ENCODE assay signal across 9 mouse cellular contexts in genomic region chr12:82072810-82073465, GRCm38 (mm10).
DNase-seq lines count a peak whose midpoint lies in the region; ATAC-seq lines count a peak whose summit lies in the region.
"Had no signal": no experiment of that assay in that cellular context is flagged by ENCODE, and none has a peak within 500 bp of the region (broad histone marks: within the 10 kb centered on the region; RNA-seq: fewer than 3 reads in every experiment).

No protein-coding gene starts in this region.

- no peaks in the 10 kb centered on the region for H3K27me3 ChIP-seq in embryonic facial prominence, embryonic 13.5 days
- no peaks in the 10 kb centered on the region for H3K27me3 ChIP-seq in liver, embryonic 12.5 days (replicated peaks)

- no peak overlapping the region for H3K4me2 ChIP-seq in embryonic facial prominence, embryonic 13.5 days
- no peak overlapping the region for H3K4me2 ChIP-seq in liver, embryonic 12.5 days

- peak; percentile 18; the same call in 1 of the 2 replicates for ATAC-seq in embryonic facial prominence, embryonic 13.5 days (ENCODE audit: insufficient number of reproducible peaks, insufficient read depth, low FRiP score, low TSS enrichment, low read depth)
- no peak for ATAC-seq in liver, embryonic 12.5 days

- H3K36me3 ChIP-seq in embryonic facial prominence, embryonic 13.5 days, result no peaks in the 10 kb centered on the region
- no peaks in the 10 kb centered on the region for H3K36me3 ChIP-seq in liver, embryonic 12.5 days

- H3K27ac ChIP-seq in embryonic facial prominence, embryonic 13.5 days, result no peak overlapping the region
- no peak overlapping the region for H3K27ac ChIP-seq in liver, embryonic 12.5 days
- H3K27ac ChIP-seq: liver, embryonic 14.5 days had no signal

- no peak overlapping the region for H3K4me3 ChIP-seq in embryonic facial prominence, embryonic 13.5 days
- H3K4me3 ChIP-seq in liver, embryonic 12.5 days, result no peak overlapping the region

- H3K4me1 ChIP-seq in embryonic facial prominence, embryonic 13.5 days, result peaks cover 38% of the 10 kb centered on the region
- H3K4me1 ChIP-seq in liver, embryonic 12.5 days, result no peaks in the 10 kb centered on the region

- no peak overlapping the region for H3K9ac ChIP-seq in embryonic facial prominence, embryonic 13.5 days
- no peak overlapping the region for H3K9ac ChIP-seq in liver, embryonic 12.5 days
- H3K9ac ChIP-seq: liver, embryonic 14.5 days had no signal

- WGBS in embryonic facial prominence, embryonic 13.5 days, result 39% methylated on average over 13 of the region's 13 CpGs
- 35% methylated on average over 13 of the region's 13 CpGs for WGBS in liver, embryonic 12.5 days (ENCODE audit: insufficient replicate concordance)

- no peaks in the 10 kb centered on the region for H3K9me3 ChIP-seq in embryonic facial prominence, embryonic 13.5 days
- 0 out of 2 replicates have a peak, but pooled peaks cover 5% of the 10 kb centered on the region for H3K9me3 ChIP-seq in liver, embryonic 12.5 days (replicated peaks)

- peak; percentile 32 to 46 for DNase-seq in adrenal gland, adult (ENCODE audit: inconsistent age in 2 of 2, low spot score in 1 of 2)
- no peak for DNase-seq in adrenal gland, adult 8-10 months
- DNase-seq in MN1 (ENCODE audit: low spot score), result peak; percentile 79
- peak; percentile 64 to 74 for DNase-seq in layer of hippocampus, postnatal 10 days (ENCODE audit: low spot score in 2 of 2)
- peak; percentile 85 for DNase-seq in right cerebral cortex, postnatal 25 days
- DNase-seq in spleen, postnatal 10 days (ENCODE audit: low spot score in 2 of 2), result no peak

Comparison
In these comparisons a context has a peak if more than half of its experiments do, and no peak if none do; other contexts are left out.
1. DNase-seq: peak in adrenal gland, adult (2 of 2), MN1 (single experiment), layer of hippocampus, postnatal 10 days (2 of 2) and right cerebral cortex, postnatal 25 days (single experiment); none in adrenal gland, adult 8-10 months (single experiment) and spleen, postnatal 10 days (0 of 2).